In the genomic region with DNA sequence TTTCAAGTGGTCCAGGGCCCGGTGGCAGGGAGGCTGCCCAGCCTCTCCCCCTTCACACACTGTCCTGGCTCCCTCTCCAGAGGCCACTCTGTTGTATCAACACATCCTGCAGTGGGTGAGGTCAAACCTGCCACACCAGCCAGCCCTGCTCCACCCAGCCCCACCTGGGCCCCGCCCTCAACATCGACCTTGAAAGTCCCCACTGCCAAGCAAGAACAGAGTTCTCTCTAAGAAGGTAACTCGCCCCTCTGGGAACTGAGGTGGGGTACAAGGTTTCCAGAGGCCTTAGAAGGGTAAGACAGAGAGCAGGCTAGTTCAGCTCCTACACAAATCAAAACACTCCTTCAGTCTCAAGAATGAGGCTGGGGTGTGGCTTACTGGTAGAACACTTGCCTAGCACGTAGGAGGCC, we compare ENCODE assay signal across 14 mouse cellular contexts. TPM values are rescaled to one million over a fixed set of nuclear protein-coding genes. Genes with fewer than 3 reads are reported as not detected.
A peak's percentile ranks its signal among the peaks of the same experiment; 100 is the strongest.
DNase-seq lines count a peak whose midpoint lies in the region; ATAC-seq and TF ChIP-seq lines count a peak whose summit lies in the region.
"Had no signal": no experiment of that assay in that cellular context is flagged by ENCODE, and none has a peak within 500 bp of the region (broad histone marks: within the 10 kb centered on the region; RNA-seq: fewer than 3 reads in every experiment).

No protein-coding gene starts in this region.

- no peaks in the 10 kb centered on the region for H3K27me3 ChIP-seq in kidney, embryonic 15.5 days
- no peaks in the 10 kb centered on the region for H3K27me3 ChIP-seq in kidney, adult 2 months (replicated peaks; ENCODE audit: control insufficient read depth, insufficient read depth, low read length)
- no peaks in the 10 kb centered on the region for H3K27me3 ChIP-seq in stomach, postnatal 0 days (ENCODE audit: control insufficient read depth, insufficient read depth, low read length)

- H3K9ac ChIP-seq in kidney, embryonic 15.5 days, result no peak overlapping the region
- H3K9ac ChIP-seq in stomach, postnatal 0 days (ENCODE audit: low read length), result no peak overlapping the region

- TF ChIP-seq EP300 in stomach, postnatal 0 days (optimal IDR thresholded peaks at IDR 0.05), result no peak

- no peak for ATAC-seq in kidney, embryonic 15.5 days (replicated peaks; ENCODE audit: low FRiP score)
- peak; percentile 96 for ATAC-seq in stomach, postnatal 0 days (ENCODE audit: low FRiP score, low TSS enrichment)

- TF ChIP-seq POLR2A in kidney, adult 2 months (IDR thresholded peaks at IDR 0.05; ENCODE audit: low read depth, low read length), result no peak
- TF ChIP-seq POLR2A in lung, adult 2 months (IDR thresholded peaks at IDR 0.05; ENCODE audit: borderline replicate concordance, extremely low read depth, low read depth, low read length), result no peak

- peaks cover 5% of the 10 kb centered on the region; the same call in 1 of the 2 replicates for H3K4me1 ChIP-seq in kidney, embryonic 15.5 days
- no peaks in the 10 kb centered on the region for H3K4me1 ChIP-seq in kidney, adult 2 months (ENCODE audit: control insufficient read depth, insufficient read depth, low read length)
- H3K4me1 ChIP-seq in lung, adult 2 months (ENCODE audit: control insufficient read depth, insufficient read depth, low read length), result no peaks in the 10 kb centered on the region
- no peaks in the 10 kb centered on the region for H3K4me1 ChIP-seq in stomach, postnatal 0 days (replicated peaks; ENCODE audit: control insufficient read depth, insufficient read depth)
- H3K4me1 ChIP-seq: megakaryocyte, embryonic 14.5 days had no signal

- no peaks in the 10 kb centered on the region for H3K36me3 ChIP-seq in kidney, embryonic 15.5 days
- peaks cover under 1% of the 10 kb centered on the region; the same call in 1 of the 2 replicates for H3K36me3 ChIP-seq in kidney, adult 2 months (ENCODE audit: control insufficient read depth, insufficient read depth, low read length)
- no peaks in the 10 kb centered on the region for H3K36me3 ChIP-seq in stomach, postnatal 0 days (ENCODE audit: control insufficient read depth, insufficient read depth, low read length)

- TF ChIP-seq CTCF in kidney, adult 2 months (conservative IDR thresholded peaks at IDR 0.05; ENCODE audit: insufficient read depth, insufficient read length, low read depth, low read length), result no peak
- no peak for TF ChIP-seq CTCF in lung, adult 2 months (IDR thresholded peaks at IDR 0.05; ENCODE audit: insufficient read depth, low read length)
- TF ChIP-seq CTCF in stomach, postnatal 0 days (IDR thresholded peaks at IDR 0.05; ENCODE audit: low read depth), result no peak
- TF ChIP-seq CTCF in left cerebral cortex, adult 2 months (IDR thresholded peaks at IDR 0.05), result no peak

- no peak overlapping the region for H3K4me2 ChIP-seq in kidney, embryonic 15.5 days
- H3K4me2 ChIP-seq in stomach, postnatal 0 days (replicated peaks; ENCODE audit: low read depth), result peak overlapping the region; percentile 31; the same call in 1 of the 2 replicates

- no peak overlapping the region for H3K27ac ChIP-seq in kidney, embryonic 15.5 days
- H3K27ac ChIP-seq in kidney, adult 2 months (ENCODE audit: insufficient read depth, low read depth, low read length), result peak overlapping the region; percentile 66
- peak overlapping the region; percentile 88 for H3K27ac ChIP-seq in stomach, postnatal 0 days (replicated peaks)
- H3K27ac ChIP-seq in left cerebral cortex, adult 2 months, result no peak overlapping the region

- no peaks in the 10 kb centered on the region for H3K9me3 ChIP-seq in kidney, embryonic 15.5 days (replicated peaks)
- H3K9me3 ChIP-seq in stomach, postnatal 0 days (ENCODE audit: control insufficient read depth, low read length), result no peaks in the 10 kb centered on the region

- 58% methylated on average over 5 of the region's 5 CpGs for WGBS in kidney, embryonic 15.5 days
- 48% methylated on average over 5 of the region's 5 CpGs for WGBS in kidney, adult 2 months
- WGBS in lung, adult 2 months, result 52% methylated on average over 5 of the region's 5 CpGs
- 34% methylated on average over 5 of the region's 5 CpGs for WGBS in stomach, postnatal 0 days

- H3K4me3 ChIP-seq in kidney, embryonic 15.5 days (replicated peaks), result no peak overlapping the region
- H3K4me3 ChIP-seq in kidney, adult 2 months (ENCODE audit: insufficient read depth, low read depth, low read length), result peak overlapping the region; percentile 45
- H3K4me3 ChIP-seq in lung, adult 2 months (replicated peaks; ENCODE audit: extremely low read depth, low read depth, low read length), result no peak overlapping the region
- no peak overlapping the region for H3K4me3 ChIP-seq in stomach, postnatal 0 days (ENCODE audit: low read depth, low read length)
- H3K4me3 ChIP-seq in left cerebral cortex, adult 2 months, result no peak overlapping the region
- H3K4me3 ChIP-seq: megakaryocyte, embryonic 14.5 days; myocyte had no signal

- peak; percentile 77 for DNase-seq in kidney, adult 11 months
- peak; percentile 72 for DNase-seq in kidney, adult 2 months
- DNase-seq in lung, adult 2 months, result peak; percentile 47
- DNase-seq in stomach, postnatal 0 days (ENCODE audit: low spot score), result peak; percentile 87
- DNase-seq in left cerebral cortex, adult 2 months (ENCODE audit: extremely low spot score in 1 of 2, low spot score in 2 of 2), result no peak
- no peak for DNase-seq in cerebellum, postnatal 25 days
- DNase-seq in left cerebral cortex, adult 8-10 months (ENCODE audit: low spot score in 2 of 2), result no peak
- DNase-seq: gastrocnemius, postnatal 14 days; left cerebral cortex, postnatal 4 days; thymus, adult 2 months had no signal

- intact Hi-C loops in left cerebral cortex, adult 2 months (cut with DNase I), result no loop called here

RNA-seq across cellular contexts. Expression of gene Tmem213, which starts 12.1 kb away (rescaled TPM):
- 37.4 and 43.5 TPM in 2 replicates for polyA plus RNA-seq in kidney, embryonic 15.5 days (2015; fragmentation: Nextera tagmentation; extraction: Ambion mirVana)
- 240 and 279 TPM in 2 replicates for polyA plus RNA-seq in kidney, adult 2 months (2012; rRNA removed)
- 2.6 and 3.0 TPM in 2 replicates for polyA plus RNA-seq in lung, adult 2 months (2012; rRNA removed)
- 1.9 and 3.0 TPM in 2 replicates for polyA plus RNA-seq in stomach, postnatal 0 days (2015; fragmentation: Nextera tagmentation; extraction: Ambion mirVana)
- total RNA-seq in left cerebral cortex, adult 2 months (2021), result not detected
- total RNA-seq in left cerebral cortex, adult 8-10 months (2022), result not detected
- total RNA-seq: common myeloid progenitor, adult 5-6 weeks; gastrocnemius, postnatal 14 days; left cerebral cortex, postnatal 4 days had no signal
- polyA plus RNA-seq: myocyte had no signal

RNA-seq across cellular contexts. Expression of gene Atp6v0a4, which starts 27.4 kb away (rescaled TPM):
- 12.0 and 12.6 TPM in 2 replicates for polyA plus RNA-seq in kidney, embryonic 15.5 days (2015; fragmentation: Nextera tagmentation; extraction: Ambion mirVana)
- polyA plus RNA-seq in kidney, adult 2 months (2012; rRNA removed), result 259 and 302 TPM in 2 replicates
- 6.2 and 12.1 TPM in 2 replicates for polyA plus RNA-seq in lung, adult 2 months (2012; rRNA removed)
- 11.9 and 13.9 TPM in 2 replicates for polyA plus RNA-seq in stomach, postnatal 0 days (2015; fragmentation: Nextera tagmentation; extraction: Ambion mirVana)
- 1 to 10 TPM; 2.0 to 2.3 TPM for total RNA-seq in left cerebral cortex, adult 2 months (2021)
- total RNA-seq in left cerebral cortex, adult 8-10 months (2022), result 10 to 100 TPM in 2 of 4 experiments, 1 to 10 TPM in 2; 1.6 to 13.4 (median 6.3) TPM

RNA-seq across cellular contexts. Expression of gene Svopl, which starts 50.2 kb away (rescaled TPM):
- polyA plus RNA-seq in kidney, embryonic 15.5 days (2015; fragmentation: Nextera tagmentation; extraction: Ambion mirVana), result 14.5 and 17.3 TPM in 2 replicates
- 13.5 and 14.3 TPM in 2 replicates for polyA plus RNA-seq in kidney, adult 2 months (2012; rRNA removed)
- polyA plus RNA-seq in lung, adult 2 months (2012; rRNA removed), result 0.58 and 0.66 TPM in 2 replicates
- polyA plus RNA-seq in stomach, postnatal 0 days (2015; fragmentation: Nextera tagmentation; extraction: Ambion mirVana), result 0.63 and 0.98 TPM in 2 replicates
- total RNA-seq in left cerebral cortex, adult 2 months (2021), result under 1 TPM in 1 of 2 experiments, not detected in 1; 0.14 TPM
- total RNA-seq in left cerebral cortex, adult 8-10 months (2022), result under 1 TPM in 1 of 4 experiments, not detected in 3; 0.28 TPM
- total RNA-seq: common myeloid progenitor, adult 5-6 weeks; left cerebral cortex, postnatal 4 days had no signal
- polyA plus RNA-seq: myocyte had no signal

Comparison
In these comparisons a context has a peak if more than half of its experiments do, and no peak if none do; other contexts are left out.
1. H3K27ac ChIP-seq: peak in kidney, adult 2 months (single experiment) and stomach, postnatal 0 days (single experiment); none in kidney, embryonic 15.5 days (single experiment) and left cerebral cortex, adult 2 months (single experiment).
2. RNA of gene Atp6v0a4, which starts 27.4 kb away (polyA plus RNA-seq): 259 to 302 TPM in kidney, adult 2 months; 12.0 to 12.6 TPM in kidney, embryonic 15.5 days, 6.2 to 12.1 TPM in lung, adult 2 months and 11.9 to 13.9 TPM in stomach, postnatal 0 days; every median in the first group is over 10 times any median in the second.
3. DNase-seq: peak in kidney, adult 11 months (single experiment), kidney, adult 2 months (single experiment), lung, adult 2 months (single experiment) and stomach, postnatal 0 days (single experiment); none in left cerebral cortex, adult 2 months (0 of 2), cerebellum, postnatal 25 days (0 of 2) and left cerebral cortex, adult 8-10 months (0 of 2).